Mouse (Mus musculus) heart, embryonic 13.5 days (tissue): ENCODE data around the gene Zfp143. TPM values are rescaled to one million over a fixed set of nuclear protein-coding genes. Genes with fewer than 3 reads are reported as not detected.
"Not testable (repeated sequence)": the region's sequence is repeated elsewhere in the genome, so short reads cannot be mapped to it uniquely, and the experiment has no call there.

Experiments used
- ATAC-seq: fragments of 200-750 bp; cut with Nextera tagmentation; 2 replicates; pipeline ENCODE4 v1.8.0; 2017; ENCODE audit warnings: moderate TSS enrichment; ENCODE audit not compliant: insufficient number of reproducible peaks, low FRiP score, low TSS enrichment; ENCODE audit errors: extremely low read depth
- H3K27ac ChIP-seq: fragments of 300-500 bp; sonication (generic); replicated peaks from 2 replicates; pipeline ENCODE4 v1.5.1; 2015; ENCODE audit warnings: moderate library complexity, mild to moderate bottlenecking, inconsistent platforms
- H3K27me3 ChIP-seq: fragments of 300-500 bp; sonication (generic); replicated peaks from 2 replicates; pipeline ENCODE4 v1.6.1; 2015; ENCODE audit warnings: mild to moderate bottlenecking, inconsistent platforms
- H3K36me3 ChIP-seq: fragments of 300-500 bp; sonication (generic); 2 replicates; pipeline ENCODE4 v1.6.1; 2015; ENCODE audit warnings: mild to moderate bottlenecking, inconsistent platforms
- H3K4me1 ChIP-seq: fragments of 300-500 bp; sonication (generic); 2 replicates; pipeline ENCODE4 v1.6.1; 2015; ENCODE audit warnings: inconsistent platforms
- H3K4me2 ChIP-seq: fragments of 300-500 bp; sonication (generic); 2 replicates; pipeline ENCODE4 v1.6.1; 2015; ENCODE audit warnings: inconsistent platforms, mild to moderate bottlenecking, moderate library complexity
- H3K4me3 ChIP-seq: fragments of 300-500 bp; sonication (generic); 2 replicates; pipeline ENCODE4 v1.5.1; 2015; ENCODE audit warnings: moderate library complexity, mild to moderate bottlenecking, inconsistent platforms
- H3K9ac ChIP-seq: fragments of 300-500 bp; sonication (generic); 2 replicates; pipeline ENCODE4 v1.6.1; 2015; ENCODE audit warnings: inconsistent platforms, mild to moderate bottlenecking, moderate library complexity
- H3K9me3 ChIP-seq: fragments of 300-500 bp; sonication (generic); 2 replicates; pipeline ENCODE4 v1.6.1; 2016; ENCODE audit warnings: inconsistent platforms
- WGBS: fragments of 180-500 bp; shearing (Covaris S2); methylation state at CpG from one replicate; pipeline ENCODE4 v1.1.7; 2015; ENCODE audit warnings: mixed read lengths; 5-methylcytosine and 5-hydroxymethylcytosine counted together
- polyA plus RNA-seq: library from polyadenylated mRNA; unstranded; fragments of >200 nt; fragmentation: Nextera tagmentation; extraction: Ambion mirVana; gene quantifications from 2 replicates; pipeline ENCODE4 v1.2.1, GENCODE M21; 2015

Gene Zfp143
- polyA plus RNA-seq, 1 experiment from 2014 or later = 13.4 TPM

- Histone ChIP-seq H3K9me3 (no peaks in the 10 kb centered on the region), H3K27ac (peak overlapping the region; percentile 98), H3K4me3 (peak overlapping the region; percentile 99), H3K4me2 (peak overlapping the region; percentile 85), H3K4me1 (peaks cover 60% of the 10 kb centered on the region), H3K9ac (peak overlapping the region; percentile 87), H3K36me3 (0 out of 2 replicates have a peak, but pooled peaks cover 3% of the 10 kb centered on the region), H3K27me3 (no peaks in the 10 kb centered on the region)
- WGBS = 81% methylated on average over 2 of the region's 2 CpGs
- no peak for ATAC-seq
Measured at GRCm38 (mm10) chr7:110120157-110120784, 59.3 kb downstream of the Zfp143 start.

GRCm38 (mm10) chr7:110121162-110121515 is 60.1 kb downstream of the Zfp143 start:
- H3K4me2 ChIP-seq = peak overlapping the region; percentile 85
- WGBS = 2% methylated on average over 9 of the region's 9 CpGs

GRCm38 (mm10) chr7:110121516-110122288 is 60.7 kb downstream of the Zfp143 start, which contains the start of gene Wee1:
Gene Wee1, plus strand, starts transcription at chr7:110122046.
- H3K36me3 ChIP-seq = peaks cover 9% of the 10 kb centered on the region
- peak within 1 kb of the TSS; percentile 98 for H3K27ac ChIP-seq
- ATAC-seq = peak; percentile 98
- H3K4me1 ChIP-seq = peaks cover 57% of the 10 kb centered on the region
- under 1% methylated on average over 81 of the region's 81 CpGs for WGBS
- peak within 1 kb of the TSS; percentile 85 for H3K4me2 ChIP-seq
- H3K9ac ChIP-seq = peak within 1 kb of the TSS; percentile 99
- H3K9me3 ChIP-seq = no peaks in the 10 kb centered on the region
- no peaks in the 10 kb centered on the region for H3K27me3 ChIP-seq
- peak within 1 kb of the TSS; percentile 99 for H3K4me3 ChIP-seq

More at GRCm38 (mm10) chr7:110121162-110121515, 60.1 kb downstream of the Zfp143 start:
- Histone ChIP-seq H3K9ac (peak overlapping the region; percentile 87), H3K27ac (peak overlapping the region; percentile 98), H3K4me1 (peaks cover 60% of the 10 kb centered on the region), H3K36me3 (peaks cover 4% of the 10 kb centered on the region), H3K4me3 (peak overlapping the region; percentile 99), H3K9me3 (no peaks in the 10 kb centered on the region), H3K27me3 (no peaks in the 10 kb centered on the region)
- no peak for ATAC-seq

GRCm38 (mm10) chr7:110122289-110122564 is 61.2 kb downstream of the Zfp143 start:
- Histone ChIP-seq H3K9me3 (no peaks in the 10 kb centered on the region), H3K27me3 (no peaks in the 10 kb centered on the region), H3K4me2 (peak overlapping the region; percentile 85), H3K4me3 (peak overlapping the region; percentile 99), H3K27ac (peak overlapping the region; percentile 98), H3K4me1 (peaks cover 52% of the 10 kb centered on the region), H3K36me3 (peaks cover 13% of the 10 kb centered on the region), H3K9ac (peak overlapping the region; percentile 99)
- ATAC-seq = no peak
- 0% methylated on average over 27 of the region's 27 CpGs for WGBS

- Histone ChIP-seq H3K4me1 (peaks cover 51% of the 10 kb centered on the region), H3K9ac (peak overlapping the region; percentile 99), H3K4me3 (peak overlapping the region; percentile 99), H3K9me3 (no peaks in the 10 kb centered on the region), H3K27ac (peak overlapping the region; percentile 98), H3K4me2 (peak overlapping the region; percentile 85), H3K36me3 (peaks cover 18% of the 10 kb centered on the region), H3K27me3 (no peaks in the 10 kb centered on the region)
- ATAC-seq = no peak
- WGBS = under 1% methylated on average over 74 of the region's 74 CpGs
Measured at GRCm38 (mm10) chr7:110122565-110123422, 61.8 kb downstream of the Zfp143 start.

GRCm38 (mm10) chr7:110123844-110124555 is 63.0 kb downstream of the Zfp143 start:
- ATAC-seq = no peak
- peak overlapping the region; percentile 99 for H3K4me3 ChIP-seq
- H3K4me1 ChIP-seq = peaks cover 40% of the 10 kb centered on the region
- peak overlapping the region; percentile 98 for H3K27ac ChIP-seq
- no peaks in the 10 kb centered on the region for H3K9me3 ChIP-seq
- no peaks in the 10 kb centered on the region for H3K27me3 ChIP-seq
- peaks cover 30% of the 10 kb centered on the region for H3K36me3 ChIP-seq
- 32% methylated on average over 12 of the region's 12 CpGs for WGBS
- peak overlapping the region; percentile 85 for H3K4me2 ChIP-seq
- H3K9ac ChIP-seq = peak overlapping the region; percentile 99

GRCm38 (mm10) chr7:110128566-110128965 is 67.5 kb downstream of the Zfp143 start:
- WGBS = 81% methylated on average over 2 of the region's 2 CpGs
- no peak overlapping the region for H3K4me2 ChIP-seq
- ATAC-seq = no peak

GRCm38 (mm10) chr7:110132272-110132671 is 71.3 kb downstream of the Zfp143 start:
- WGBS = 85% methylated on average over 2 of the region's 2 CpGs
- not testable (repeated sequence) for H3K27me3 ChIP-seq, ATAC-seq, H3K27ac ChIP-seq, H3K9ac ChIP-seq, H3K4me3 ChIP-seq, H3K4me2 ChIP-seq, H3K9me3 ChIP-seq, H3K4me1 ChIP-seq
- peaks cover 99% of the 10 kb centered on the region for H3K36me3 ChIP-seq

More at GRCm38 (mm10) chr7:110128566-110128965, 67.5 kb downstream of the Zfp143 start:
- Histone ChIP-seq H3K4me3 (no peak overlapping the region), H3K9ac (no peak overlapping the region), H3K27ac (no peak overlapping the region), H3K36me3 (peaks cover 75% of the 10 kb centered on the region), H3K27me3 (no peaks in the 10 kb centered on the region), H3K4me1 (peaks cover 16% of the 10 kb centered on the region), H3K9me3 (no peaks in the 10 kb centered on the region)

- no peak overlapping the region for H3K9ac ChIP-seq
- no peak for ATAC-seq
- no peak overlapping the region for H3K4me2 ChIP-seq
- H3K4me1 ChIP-seq = no peaks in the 10 kb centered on the region
- no peak overlapping the region for H3K4me3 ChIP-seq
- no peaks in the 10 kb centered on the region for H3K27me3 ChIP-seq
- H3K27ac ChIP-seq = no peak overlapping the region
- 87% methylated on average over 5 of the region's 5 CpGs for WGBS
- no peaks in the 10 kb centered on the region for H3K9me3 ChIP-seq
- peaks cover 99% of the 10 kb centered on the region for H3K36me3 ChIP-seq
Measured at GRCm38 (mm10) chr7:110133988-110134387, 73.0 kb downstream of the Zfp143 start.

- H3K9ac ChIP-seq = no peak overlapping the region
- no peak overlapping the region for H3K27ac ChIP-seq
- no peak for ATAC-seq
- 78% methylated on average over 2 of the region's 2 CpGs for WGBS
- no peaks in the 10 kb centered on the region for H3K27me3 ChIP-seq
- H3K4me3 ChIP-seq = no peak overlapping the region
- H3K9me3 ChIP-seq = no peaks in the 10 kb centered on the region
- no peak overlapping the region for H3K4me2 ChIP-seq
- no peaks in the 10 kb centered on the region for H3K4me1 ChIP-seq
- H3K36me3 ChIP-seq = peaks cover 99% of the 10 kb centered on the region
Measured at GRCm38 (mm10) chr7:110138538-110138937, 77.5 kb downstream of the Zfp143 start.

- no peak overlapping the region for H3K9ac ChIP-seq
- no peak overlapping the region for H3K4me3 ChIP-seq
- whole genome bisulfite sequencing = 92% methylated on average over 1 of the region's 1 CpGs
- H3K4me2 ChIP-seq = no peak overlapping the region
- H3K4me1 ChIP-seq = no peaks in the 10 kb centered on the region
- no peaks in the 10 kb centered on the region for H3K9me3 ChIP-seq
- H3K36me3 ChIP-seq = peaks cover 85% of the 10 kb centered on the region
- no peak overlapping the region for H3K27ac ChIP-seq
- no peaks in the 10 kb centered on the region for H3K27me3 ChIP-seq
- no peak for ATAC-seq
Measured at GRCm38 (mm10) chr7:110143863-110144262, 82.8 kb downstream of the Zfp143 start.
